ENCODE assay signal across 8 mouse cellular contexts in genomic region chr3:121952041-121952591, GRCm38 (mm10). TPM values are rescaled to one million over a fixed set of nuclear protein-coding genes. Genes with fewer than 3 reads are reported as not detected.
DNase-seq lines count a peak whose midpoint lies in the region; ATAC-seq and TF ChIP-seq lines count a peak whose summit lies in the region.

Gene Arhgap29 (plus strand): TSS chr3:121952541.

- H3K4me2 ChIP-seq in lung, postnatal 0 days (replicated peaks; ENCODE audit: low read depth, low read length) = peak within 1 kb of the TSS; percentile 65
- H3K4me2 ChIP-seq in forebrain, embryonic 11.5 days (ENCODE audit: low read depth, low read length, severe bottlenecking) = peak within 1 kb of the TSS; percentile 73
- H3K4me2 ChIP-seq in liver, embryonic 13.5 days = peak within 1 kb of the TSS; percentile 88

- no peak for DNase-seq in lung, postnatal 0 days (ENCODE audit: low spot score)
- DNase-seq in lung, postnatal 25 days (ENCODE audit: low spot score) = no peak
- no peak for DNase-seq in forebrain, embryonic 11.5 days (ENCODE audit: low spot score)
- DNase-seq in hindbrain, embryonic 10.5 days (ENCODE audit: low spot score) = no peak
- DNase-seq in liver, embryonic 13.5 days = no peak
- no peak for DNase-seq in embryo, embryonic 9.5 days (ENCODE audit: extremely low spot score)

- no peak for ATAC-seq in lung, postnatal 0 days
- ATAC-seq in forebrain, embryonic 11.5 days (replicated peaks; ENCODE audit: low FRiP score) = no peak
- ATAC-seq in liver, embryonic 13.5 days (ENCODE audit: low read depth) = no peak
- no peak for ATAC-seq in granulocyte monocyte progenitor cell, adult 5-6 weeks (replicated peaks; ENCODE audit: poor library complexity, severe bottlenecking)
- ATAC-seq in CD4-positive, CD25-positive, alpha-beta regulatory T cell, adult 4 months = no peak

- no peaks in the 10 kb centered on the region for H3K4me1 ChIP-seq in lung, postnatal 0 days (ENCODE audit: insufficient read depth, low read depth, low read length)
- no peaks in the 10 kb centered on the region; the same call in 1 of the 2 replicates for H3K4me1 ChIP-seq in forebrain, embryonic 11.5 days (replicated peaks; ENCODE audit: control insufficient read depth, insufficient read depth, low read length)
- H3K4me1 ChIP-seq in hindbrain, embryonic 10.5 days (replicated peaks) = peaks cover 10% of the 10 kb centered on the region
- peaks cover 13% of the 10 kb centered on the region for H3K4me1 ChIP-seq in liver, embryonic 13.5 days (replicated peaks)

- H3K27ac ChIP-seq in lung, postnatal 0 days (ENCODE audit: low read length) = peak within 1 kb of the TSS; percentile 97
- H3K27ac ChIP-seq in forebrain, embryonic 11.5 days (ENCODE audit: low read depth, low read length) = no peak within 1 kb of the TSS
- peak within 1 kb of the TSS; percentile 84 for H3K27ac ChIP-seq in hindbrain, embryonic 10.5 days
- no peak within 1 kb of the TSS for H3K27ac ChIP-seq in liver, embryonic 13.5 days

- no peaks in the 10 kb centered on the region for H3K9me3 ChIP-seq in lung, postnatal 0 days (ENCODE audit: low read length)
- H3K9me3 ChIP-seq in forebrain, embryonic 11.5 days (ENCODE audit: control insufficient read depth, low read length) = peaks cover 2% of the 10 kb centered on the region; the same call in 1 of the 2 replicates
- H3K9me3 ChIP-seq in hindbrain, embryonic 10.5 days = 0 out of 2 replicates have a peak, but pooled peaks cover 3% of the 10 kb centered on the region
- H3K9me3 ChIP-seq in liver, embryonic 13.5 days (replicated peaks) = no peaks in the 10 kb centered on the region; the same call in 1 of the 2 replicates

- WGBS in lung, postnatal 0 days = 87% methylated on average over 8 of the region's 8 CpGs
- 88% methylated on average over 8 of the region's 8 CpGs for WGBS in forebrain, embryonic 11.5 days
- 89% methylated on average over 8 of the region's 8 CpGs for WGBS in hindbrain, embryonic 10.5 days
- WGBS in liver, embryonic 13.5 days (ENCODE audit: insufficient replicate concordance) = 84% methylated on average over 8 of the region's 8 CpGs

- peak within 1 kb of the TSS; percentile 89 for H3K4me3 ChIP-seq in lung, postnatal 0 days (ENCODE audit: low read depth, low read length)
- H3K4me3 ChIP-seq in forebrain, embryonic 11.5 days (ENCODE audit: low read depth, low read length) = peak within 1 kb of the TSS; percentile 52
- H3K4me3 ChIP-seq in hindbrain, embryonic 10.5 days = peak within 1 kb of the TSS; percentile 77
- peak within 1 kb of the TSS; percentile 65 for H3K4me3 ChIP-seq in liver, embryonic 13.5 days (replicated peaks)

- peak within 1 kb of the TSS; percentile 91 for H3K9ac ChIP-seq in lung, postnatal 0 days (replicated peaks; ENCODE audit: low read depth)
- H3K9ac ChIP-seq in forebrain, embryonic 11.5 days (ENCODE audit: low read length) = peak within 1 kb of the TSS; percentile 32
- H3K9ac ChIP-seq in liver, embryonic 13.5 days = peak within 1 kb of the TSS; percentile 70

- no peak for TF ChIP-seq EP300 in lung, postnatal 0 days (IDR thresholded peaks at IDR 0.05)

- TF ChIP-seq CTCF in lung, postnatal 0 days (IDR thresholded peaks at IDR 0.05) = no peak

- H3K36me3 ChIP-seq in lung, postnatal 0 days (ENCODE audit: insufficient read depth, low read length) = no peaks in the 10 kb centered on the region
- H3K36me3 ChIP-seq in forebrain, embryonic 11.5 days (ENCODE audit: control insufficient read depth, insufficient read depth, low read length) = no peaks in the 10 kb centered on the region
- no peaks in the 10 kb centered on the region for H3K36me3 ChIP-seq in hindbrain, embryonic 10.5 days
- no peaks in the 10 kb centered on the region for H3K36me3 ChIP-seq in liver, embryonic 13.5 days

- H3K27me3 ChIP-seq in lung, postnatal 0 days (replicated peaks; ENCODE audit: insufficient read depth, low read length) = no peaks in the 10 kb centered on the region
- H3K27me3 ChIP-seq in forebrain, embryonic 11.5 days (ENCODE audit: control insufficient read depth, insufficient read depth, low read length) = peaks cover 10% of the 10 kb centered on the region
- H3K27me3 ChIP-seq in hindbrain, embryonic 10.5 days (ENCODE audit: insufficient read depth, poor library complexity, severe bottlenecking) = peaks cover 39% of the 10 kb centered on the region
- H3K27me3 ChIP-seq in liver, embryonic 13.5 days = peaks cover 24% of the 10 kb centered on the region

RNA-seq across cellular contexts. Expression of gene Arhgap29, which starts in this region (rescaled TPM):
- 56.8 and 67.2 TPM in 2 replicates for polyA plus RNA-seq in lung, postnatal 0 days (2015; fragmentation: Nextera tagmentation; extraction: Ambion mirVana)
- 31.0 and 35.0 TPM in 2 replicates for polyA plus RNA-seq in forebrain, embryonic 11.5 days (2014; fragmentation: Nextera tagmentation; extraction: Ambion mirVana)
- polyA plus RNA-seq in hindbrain, embryonic 10.5 days (2016; fragmentation: Nextera tagmentation; extraction: Ambion mirVana) = 23.3 and 31.8 TPM in 2 replicates
- polyA plus RNA-seq in liver, embryonic 13.5 days (2015; fragmentation: Nextera tagmentation; extraction: Ambion mirVana) = 5.2 and 6.6 TPM in 2 replicates
- 0.13 TPM in 1 of 2 replicates, not detected in the other for total RNA-seq in granulocyte monocyte progenitor cell, adult 5-6 weeks (2014; fragmentation: Nextera tagmentation)
- total RNA-seq in granulocyte monocyte progenitor cell, adult 5-6 weeks (2017) = 0.52 and 2.9 TPM in 2 replicates
- under 1 TPM; 0.92 to 0.94 TPM for polyA plus RNA-seq in CD4-positive, CD25-positive, alpha-beta regulatory T cell, adult 4 months (2017; shearing (Covaris generic))

Comparison
In these comparisons a context has a peak if more than half of its experiments do, and no peak if none do; other contexts are left out.
1. H3K27ac ChIP-seq: peak in lung, postnatal 0 days (single experiment) and hindbrain, embryonic 10.5 days (single experiment); none in forebrain, embryonic 11.5 days (single experiment) and liver, embryonic 13.5 days (single experiment).
2. H3K9ac ChIP-seq: peak in every context shown above with its lines; median percentile 91 in lung, postnatal 0 days; 70 in liver, embryonic 13.5 days; 32 in forebrain, embryonic 11.5 days.
3. Peak in every context shown above with its lines, with median percentiles within 50 percentile points of each other: H3K4me2 ChIP-seq and H3K4me3 ChIP-seq.